Mouse (Mus musculus) heart, embryonic 14.5 days (tissue): ENCODE results near the gene Pabpc4. TPM values are rescaled to one million over a fixed set of nuclear protein-coding genes. Genes with fewer than 3 reads are reported as not detected.

ENCODE experiments used
- polyA plus RNA-seq: library from polyadenylated mRNA; unstranded; fragments of >200 nt; fragmentation: Nextera tagmentation; extraction: Ambion mirVana; gene quantifications from 2 replicates; pipeline ENCODE4 v1.2.1, GENCODE M21; 2014

The Pabpc4 gene
- polyA plus RNA-seq, 1 experiment from 2014 or later: 80.2 TPM

Other genes starting within 250 kb of the Pabpc4 start
- 11.1 and 12.1 TPM in 2 replicates for gene Trit1, start 245.8 kb upstream of the Pabpc4 start, polyA plus RNA-seq
- gene Bmp8b, start 157.2 kb upstream of the Pabpc4 start, polyA plus RNA-seq: 0.22 and 0.23 TPM in 2 replicates
- gene Oxct2b, start 146.1 kb upstream of the Pabpc4 start, polyA plus RNA-seq: not detected in 2 replicates
- gene Ppie, start 122.4 kb upstream of the Pabpc4 start, polyA plus RNA-seq: 51.7 and 54.8 TPM in 2 replicates
- 1.0 and 1.1 TPM in 2 replicates for gene Hpcal4, start 79.1 kb upstream of the Pabpc4 start, polyA plus RNA-seq
- gene Nt5c1a, start 60.8 kb upstream of the Pabpc4 start, polyA plus RNA-seq: 1.7 and 2.1 TPM in 2 replicates
- 10.7 and 11.4 TPM in 2 replicates for gene Heyl, start 28.8 kb upstream of the Pabpc4 start, polyA plus RNA-seq
- not detected in 2 replicates for gene Oxct2a, start 61.3 kb downstream of the Pabpc4 start, polyA plus RNA-seq
- gene Bmp8a, start 80.9 kb downstream of the Pabpc4 start, polyA plus RNA-seq: not detected in 2 replicates